Mouse (Mus musculus) intestine, embryonic 15.5 days (tissue): ENCODE results near the gene Nf2. TPM values are rescaled to one million over a fixed set of nuclear protein-coding genes. Genes with fewer than 3 reads are reported as not detected.
"Not testable (repeated sequence)": the region's sequence is repeated elsewhere in the genome, so short reads cannot be mapped to it uniquely, and the experiment has no call there.

ENCODE experiments used
- ATAC-seq: fragments of 200-750 bp; cut with Nextera tagmentation; 2 replicates; pipeline ENCODE4 v1.8.0; 2017; ENCODE audit warnings: moderate TSS enrichment, moderate library complexity
- H3K27ac ChIP-seq: fragments of 300-500 bp; sonication (generic); 2 replicates; pipeline ENCODE4 v1.5.1; 2015; ENCODE audit warnings: mild to moderate bottlenecking, inconsistent platforms
- H3K27me3 ChIP-seq: fragments of 300-500 bp; sonication (generic); replicated peaks from 2 replicates; pipeline ENCODE4 v1.6.1; 2015; ENCODE audit warnings: inconsistent platforms
- H3K36me3 ChIP-seq: fragments of 300-500 bp; sonication (generic); 2 replicates; pipeline ENCODE4 v1.6.1; 2015; ENCODE audit warnings: inconsistent platforms
- H3K4me1 ChIP-seq: fragments of 300-500 bp; sonication (generic); replicated peaks from 2 replicates; pipeline ENCODE4 v1.6.1; 2015; ENCODE audit warnings: inconsistent platforms
- H3K4me2 ChIP-seq: fragments of 300-500 bp; sonication (generic); replicated peaks from 2 replicates; pipeline ENCODE4 v1.6.1; 2015; ENCODE audit warnings: mild to moderate bottlenecking, inconsistent platforms
- H3K4me3 ChIP-seq: fragments of 300-500 bp; sonication (generic); replicated peaks from 2 replicates; pipeline ENCODE4 v1.5.1; 2015; ENCODE audit warnings: inconsistent platforms
- H3K9ac ChIP-seq: fragments of 300-500 bp; sonication (generic); 2 replicates; pipeline ENCODE4 v1.6.1; 2015; ENCODE audit warnings: inconsistent platforms
- H3K9me3 ChIP-seq: fragments of 300-500 bp; sonication (generic); 2 replicates; pipeline ENCODE4 v1.6.1; 2016; ENCODE audit warnings: inconsistent platforms
- WGBS: fragments of 180-500 bp; shearing (Covaris S2); methylation state at CpG from one replicate; pipeline ENCODE4 v1.1.7; 2015; 5-methylcytosine and 5-hydroxymethylcytosine counted together
- polyA plus RNA-seq: library from polyadenylated mRNA; unstranded; fragments of >200 nt; fragmentation: Nextera tagmentation; extraction: Ambion mirVana; gene quantifications from 2 replicates; pipeline ENCODE4 v1.2.1, GENCODE M21; 2015

Nf2 gene
- polyA plus RNA-seq, 1 experiment from 2014 or later = 42.1 TPM

- peaks cover 9% of the 10 kb centered on the region for H3K4me1 ChIP-seq
- no peaks in the 10 kb centered on the region for H3K27me3 ChIP-seq
- WGBS = 87% methylated on average over 6 of the region's 6 CpGs
- H3K4me3 ChIP-seq = no peak overlapping the region
- H3K9me3 ChIP-seq = no peaks in the 10 kb centered on the region
- H3K9ac ChIP-seq = no peak overlapping the region
- ATAC-seq = no peak
- H3K27ac ChIP-seq = 0 out of 2 replicates have a peak overlapping the region, but pooled peaks have one; percentile 13
- no peak overlapping the region for H3K4me2 ChIP-seq
- H3K36me3 ChIP-seq = peaks cover 3% of the 10 kb centered on the region; the same call in 1 of the 2 replicates
These were observed 44.3 kb downstream of the Nf2 start for GRCm38 (mm10) chr11:4804921-4805562.

DNA sequence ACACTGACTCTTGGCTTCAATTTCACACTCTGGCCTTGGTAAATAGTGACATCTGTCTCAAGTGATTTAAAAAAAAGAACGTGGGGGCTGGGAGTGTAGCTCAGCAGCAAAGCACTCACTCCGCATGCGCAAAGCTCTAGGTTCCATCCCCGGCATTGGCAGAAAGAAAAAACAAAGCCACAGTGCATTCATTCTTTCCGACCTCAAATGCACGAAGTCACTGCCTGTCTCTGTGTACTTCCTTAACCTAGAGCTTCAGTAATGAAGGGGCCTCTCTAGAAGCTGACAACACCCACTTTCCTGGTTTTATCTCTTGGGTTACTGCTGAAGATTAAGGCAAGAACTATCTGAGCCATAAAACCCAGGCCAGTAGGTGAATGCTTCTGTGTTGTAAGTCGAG is 45.4 kb downstream of the Nf2 start:
- Histone ChIP-seq H3K36me3 (peaks cover 3% of the 10 kb centered on the region; the same call in 1 of the 2 replicates), H3K4me2 (no peak overlapping the region), H3K27ac (peak overlapping the region; percentile 58), H3K27me3 (no peaks in the 10 kb centered on the region), H3K9me3 (no peaks in the 10 kb centered on the region), H3K4me3 (no peak overlapping the region), H3K4me1 (peaks cover 9% of the 10 kb centered on the region), H3K9ac (no peak overlapping the region)
- peak; percentile 83 for ATAC-seq
- WGBS = 48% methylated on average over 7 of the region's 7 CpGs

- 69% methylated on average over 7 of the region's 7 CpGs for WGBS
- H3K4me3 ChIP-seq = no peak overlapping the region
These were observed 45.9 kb downstream of the Nf2 start for GRCm38 (mm10) chr11:4803426-4803825.

DNA sequence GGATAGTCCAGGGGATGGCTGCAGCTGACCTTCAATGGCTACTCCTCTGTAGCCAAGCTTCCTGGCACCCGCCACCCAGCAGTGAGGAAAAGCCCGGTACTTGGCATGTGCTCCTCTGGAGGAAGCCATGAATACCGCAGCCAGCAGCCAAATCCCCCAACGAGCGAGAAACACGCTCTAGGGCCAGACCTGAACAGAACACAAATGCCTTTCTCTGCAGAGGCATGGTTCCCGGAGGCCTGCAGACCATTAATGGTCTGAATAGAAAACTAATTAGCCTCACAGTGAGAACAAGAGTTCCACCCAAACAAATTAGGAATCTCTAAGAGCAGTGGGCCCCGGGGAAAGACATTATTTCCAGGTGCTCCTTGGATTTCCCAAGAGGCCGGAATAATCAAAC is 46.3 kb downstream of the Nf2 start:
- Histone ChIP-seq H3K4me3 (no peak overlapping the region), H3K4me1 (peaks cover 9% of the 10 kb centered on the region), H3K9me3 (no peaks in the 10 kb centered on the region), H3K27me3 (no peaks in the 10 kb centered on the region), H3K4me2 (no peak overlapping the region), H3K9ac (no peak overlapping the region), H3K27ac (no peak overlapping the region), H3K36me3 (peaks cover 3% of the 10 kb centered on the region; the same call in 1 of the 2 replicates)
- 86% methylated on average over 9 of the region's 9 CpGs for WGBS
- no peak for ATAC-seq

More at GRCm38 (mm10) chr11:4803426-4803825, 45.9 kb downstream of the Nf2 start:
- H3K4me2 ChIP-seq = no peak overlapping the region
- peak overlapping the region; percentile 58; the same call in 1 of the 2 replicates for H3K27ac ChIP-seq
- H3K27me3 ChIP-seq = no peaks in the 10 kb centered on the region
- H3K9ac ChIP-seq = no peak overlapping the region
- no peak for ATAC-seq
- peaks cover 9% of the 10 kb centered on the region for H3K4me1 ChIP-seq
- H3K36me3 ChIP-seq = peaks cover 3% of the 10 kb centered on the region; the same call in 1 of the 2 replicates
- H3K9me3 ChIP-seq = no peaks in the 10 kb centered on the region

GRCm38 (mm10) chr11:4802401-4802800 is 46.9 kb downstream of the Nf2 start:
- H3K4me3 ChIP-seq, H3K36me3 ChIP-seq, ATAC-seq, H3K4me1 ChIP-seq, H3K27me3 ChIP-seq, H3K4me2 ChIP-seq, H3K9me3 ChIP-seq, H3K27ac ChIP-seq, H3K9ac ChIP-seq: not testable (repeated sequence)
- 93% methylated on average over 2 of the region's 2 CpGs for WGBS

DNA sequence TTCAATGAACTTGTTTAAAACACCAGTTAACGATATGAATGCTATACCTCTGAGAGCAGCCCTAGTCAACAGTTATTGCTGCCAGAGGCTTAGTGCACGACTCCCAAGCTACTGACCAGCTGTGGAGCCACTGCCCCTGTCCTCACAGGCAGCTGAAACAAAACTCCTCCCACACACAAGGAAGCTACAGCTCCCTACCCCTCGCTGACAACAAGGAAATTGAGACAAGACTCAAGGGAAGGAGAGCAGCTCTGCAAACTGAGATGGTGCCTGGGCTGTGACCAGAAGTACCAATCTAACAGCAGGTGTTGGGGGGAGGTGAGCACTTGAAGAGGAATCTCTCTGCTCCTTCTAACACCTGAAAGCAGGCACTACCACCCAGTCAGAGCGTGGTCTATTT is 48.7 kb downstream of the Nf2 start:
- Histone ChIP-seq H3K27me3 (no peaks in the 10 kb centered on the region), H3K4me3 (no peak overlapping the region), H3K9me3 (no peaks in the 10 kb centered on the region), H3K27ac (no peak overlapping the region), H3K4me2 (no peak overlapping the region), H3K9ac (no peak overlapping the region), H3K4me1 (0 out of 2 replicates have a peak, but pooled peaks cover 2% of the 10 kb centered on the region), H3K36me3 (peaks cover 3% of the 10 kb centered on the region; the same call in 1 of the 2 replicates)
- 62% methylated on average over 4 of the region's 4 CpGs for WGBS
- ATAC-seq = no peak

GRCm38 (mm10) chr11:4793006-4793405 is 56.3 kb downstream of the Nf2 start:
- Histone ChIP-seq H3K36me3 (peaks cover 20% of the 10 kb centered on the region), H3K4me2 (no peak overlapping the region), H3K27ac (no peak overlapping the region), H3K4me3 (no peak overlapping the region), H3K27me3 (no peaks in the 10 kb centered on the region), H3K9me3 (no peaks in the 10 kb centered on the region), H3K9ac (no peak overlapping the region), H3K4me1 (no peaks in the 10 kb centered on the region)
- ATAC-seq = no peak
- 34% methylated on average over 3 of the region's 3 CpGs for WGBS

- Histone ChIP-seq H3K4me1 (no peaks in the 10 kb centered on the region), H3K9ac (no peak overlapping the region), H3K4me2 (no peak overlapping the region), H3K9me3 (no peaks in the 10 kb centered on the region), H3K27ac (no peak overlapping the region), H3K4me3 (no peak overlapping the region), H3K36me3 (peaks cover 26% of the 10 kb centered on the region), H3K27me3 (no peaks in the 10 kb centered on the region)
- 85% methylated on average over 6 of the region's 6 CpGs for WGBS
- no peak for ATAC-seq
These were observed 57.8 kb downstream of the Nf2 start for GRCm38 (mm10) chr11:4791549-4791948.

DNA sequence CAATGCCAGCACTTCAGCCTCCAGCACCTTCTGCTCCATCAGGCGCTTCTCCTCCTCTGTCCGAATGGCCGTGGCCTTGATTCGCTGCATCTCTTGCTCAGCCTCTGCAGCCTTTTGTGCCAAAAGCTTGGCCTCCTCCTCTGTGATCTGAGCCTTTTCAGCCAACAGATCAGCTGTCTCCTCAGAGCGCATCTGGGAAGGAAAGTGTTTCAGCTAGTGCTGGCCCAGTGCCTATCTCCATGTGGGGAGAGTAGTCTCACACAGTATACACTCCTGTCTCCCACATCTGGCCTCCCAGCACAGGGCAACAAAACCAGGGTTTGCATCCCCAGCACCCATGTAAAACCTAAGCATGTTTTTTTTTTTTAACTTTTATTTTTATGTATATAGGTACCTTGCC is 59.6 kb downstream of the Nf2 start:
- 92% methylated on average over 5 of the region's 5 CpGs for WGBS
- Histone ChIP-seq H3K4me3 (no peak overlapping the region), H3K4me2 (no peak overlapping the region), H3K4me1 (no peaks in the 10 kb centered on the region), H3K27ac (no peak overlapping the region), H3K36me3 (peaks cover 33% of the 10 kb centered on the region), H3K9ac (no peak overlapping the region), H3K9me3 (no peaks in the 10 kb centered on the region), H3K27me3 (no peaks in the 10 kb centered on the region)
- ATAC-seq = no peak

- 85% methylated on average over 5 of the region's 5 CpGs for WGBS
- ATAC-seq = no peak
These were observed 64.7 kb downstream of the Nf2 start for GRCm38 (mm10) chr11:4784629-4785142.

DNA sequence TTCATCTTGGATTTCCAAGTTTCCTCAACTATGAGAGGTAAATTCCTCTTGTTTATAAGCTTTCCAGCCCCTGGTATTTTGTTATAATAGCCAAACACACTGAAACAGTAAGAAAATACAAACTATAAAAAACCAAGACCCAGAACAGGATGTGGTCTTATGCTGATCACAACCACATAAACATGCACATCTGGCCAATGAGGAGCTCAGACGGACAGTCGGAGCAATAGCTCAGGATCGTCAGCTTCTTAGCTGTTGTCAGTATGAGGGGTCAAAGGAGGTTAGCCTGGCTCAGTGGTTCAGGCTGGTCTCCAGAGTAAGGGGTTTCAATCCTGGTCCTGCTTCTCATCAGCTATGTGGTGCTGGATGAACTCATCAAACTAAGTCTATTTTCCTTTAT is 66.2 kb downstream of the Nf2 start:
- ATAC-seq = no peak
- Histone ChIP-seq H3K27me3 (no peaks in the 10 kb centered on the region), H3K4me2 (no peak overlapping the region), H3K36me3 (peaks cover 18% of the 10 kb centered on the region), H3K4me1 (no peaks in the 10 kb centered on the region), H3K27ac (no peak overlapping the region), H3K9me3 (no peaks in the 10 kb centered on the region), H3K9ac (no peak overlapping the region), H3K4me3 (no peak overlapping the region)
- WGBS = 77% methylated on average over 3 of the region's 3 CpGs

More at GRCm38 (mm10) chr11:4784629-4785142, 64.7 kb downstream of the Nf2 start:
- Histone ChIP-seq H3K36me3 (peaks cover 22% of the 10 kb centered on the region), H3K27ac (no peak overlapping the region), H3K9ac (no peak overlapping the region), H3K4me3 (no peak overlapping the region), H3K27me3 (no peaks in the 10 kb centered on the region), H3K9me3 (no peaks in the 10 kb centered on the region), H3K4me2 (no peak overlapping the region), H3K4me1 (no peaks in the 10 kb centered on the region)

DNA sequence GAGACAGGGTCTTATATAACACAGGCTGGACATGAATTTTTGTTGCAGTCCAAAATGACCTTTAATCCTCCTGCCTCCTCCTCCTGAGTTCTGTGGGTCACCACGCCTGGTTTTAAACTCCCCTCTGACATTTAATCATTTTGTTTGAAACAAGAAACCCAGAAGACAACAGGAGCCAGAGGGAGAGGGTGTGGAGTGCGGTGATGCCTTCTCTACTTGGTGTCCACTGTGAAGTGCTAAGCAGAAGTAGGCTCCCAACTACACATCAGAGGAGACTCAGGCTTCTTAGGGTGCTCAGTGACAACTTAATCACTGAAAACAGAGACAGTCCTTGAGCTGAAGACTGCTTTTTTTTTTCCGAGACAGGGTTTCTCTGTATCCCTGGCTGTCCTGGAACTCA is 68.4 kb downstream of the Nf2 start:
- Histone ChIP-seq H3K9me3 (no peaks in the 10 kb centered on the region), H3K27ac (no peak overlapping the region), H3K36me3 (peaks cover 17% of the 10 kb centered on the region), H3K4me2 (no peak overlapping the region), H3K9ac (no peak overlapping the region), H3K4me1 (no peaks in the 10 kb centered on the region), H3K27me3 (no peaks in the 10 kb centered on the region), H3K4me3 (no peak overlapping the region)
- ATAC-seq = no peak
- WGBS = 76% methylated on average over 3 of the region's 3 CpGs

DNA sequence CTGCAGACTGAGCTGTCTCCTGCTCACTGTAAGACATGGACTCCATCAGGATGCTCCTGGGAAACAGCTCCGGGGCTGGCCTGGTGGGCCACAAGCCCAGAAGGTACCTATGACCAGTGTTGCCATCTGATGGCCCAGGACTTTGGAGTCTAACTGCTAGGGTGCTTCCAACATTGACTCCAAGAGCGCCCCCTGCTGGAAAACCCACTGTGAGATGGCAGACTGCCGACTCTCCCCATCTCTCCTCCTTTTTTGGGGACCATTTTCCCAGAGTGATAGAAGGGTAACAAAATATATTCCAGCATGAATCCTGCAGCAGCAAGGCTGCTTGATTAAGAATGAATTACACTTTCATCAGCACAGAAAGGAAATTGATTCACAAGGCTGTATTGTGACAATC is 76.4 kb downstream of the Nf2 start:
- H3K4me3 ChIP-seq = no peak overlapping the region
- H3K36me3 ChIP-seq = peaks cover 13% of the 10 kb centered on the region
- no peaks in the 10 kb centered on the region for H3K9me3 ChIP-seq
- H3K4me2 ChIP-seq = no peak overlapping the region
- 28% methylated on average over 3 of the region's 3 CpGs for WGBS
- no peaks in the 10 kb centered on the region for H3K4me1 ChIP-seq
- no peak overlapping the region for H3K27ac ChIP-seq
- H3K9ac ChIP-seq = no peak overlapping the region
- ATAC-seq = no peak
- no peaks in the 10 kb centered on the region for H3K27me3 ChIP-seq
